Mouse (Mus musculus) testis, adult 2 months (tissue): Measurements from ENCODE around the gene Ak7. TPM values are rescaled to one million over a fixed set of nuclear protein-coding genes. Genes with fewer than 3 reads are reported as not detected.

Experiments
- H3K27ac ChIP-seq: fragments of 200-500 bp; 2 replicates; pipeline ENCODE4 v1.5.1; 2012; ENCODE audit warnings: low read depth, low read length; ENCODE audit not compliant: control insufficient read depth, insufficient read depth
- H3K27me3 ChIP-seq: fragments of 200-500 bp; 2 replicates; pipeline ENCODE4 v1.6.1; 2012; ENCODE audit warnings: mild to moderate bottlenecking, low read length, moderate library complexity; ENCODE audit not compliant: control insufficient read depth, insufficient read depth
- H3K36me3 ChIP-seq: fragments of 200-500 bp; 2 replicates; pipeline ENCODE4 v1.6.1; 2012; ENCODE audit warnings: mild to moderate bottlenecking, low read length; ENCODE audit not compliant: control insufficient read depth, insufficient read depth
- H3K4me1 ChIP-seq: fragments of 200-500 bp; 2 replicates; pipeline ENCODE4 v1.6.1; 2012; ENCODE audit warnings: low read length; ENCODE audit not compliant: control insufficient read depth, insufficient read depth
- H3K4me3 ChIP-seq: fragments of 200-500 bp; 2 replicates; pipeline ENCODE4 v1.5.1; 2012; ENCODE audit warnings: low read depth, mild to moderate bottlenecking, low read length, moderate library complexity, mixed read lengths; ENCODE audit not compliant: control insufficient read depth
- CTCF ChIP-seq: fragments of 200-500 bp; IDR thresholded peaks from 2 replicates; pipeline ENCODE4 v1.5.1; 2012; ENCODE audit warnings: low read depth, mild to moderate bottlenecking, inconsistent platforms, low read length, moderate library complexity; ENCODE audit not compliant: control insufficient read depth, insufficient read depth, insufficient replicate concordance
- POLR2A ChIP-seq: fragments of 200-500 bp; IDR thresholded peaks from 2 replicates; pipeline ENCODE4 v1.6.1; 2012; ENCODE audit warnings: low read depth, mild to moderate bottlenecking, inconsistent platforms, low read length, moderate library complexity; ENCODE audit not compliant: control insufficient read depth
- polyA plus RNA-seq: library from polyadenylated mRNA; depleted of rRNA; stranded (reverse); fragments of >200 nt; gene quantifications from 2 replicates; pipeline ENCODE4 v1.2.3, GENCODE M21; 2012; rRNA removed

Ak7 gene
- polyA plus RNA-seq, 1 experiment: 50.5 TPM

DNA sequence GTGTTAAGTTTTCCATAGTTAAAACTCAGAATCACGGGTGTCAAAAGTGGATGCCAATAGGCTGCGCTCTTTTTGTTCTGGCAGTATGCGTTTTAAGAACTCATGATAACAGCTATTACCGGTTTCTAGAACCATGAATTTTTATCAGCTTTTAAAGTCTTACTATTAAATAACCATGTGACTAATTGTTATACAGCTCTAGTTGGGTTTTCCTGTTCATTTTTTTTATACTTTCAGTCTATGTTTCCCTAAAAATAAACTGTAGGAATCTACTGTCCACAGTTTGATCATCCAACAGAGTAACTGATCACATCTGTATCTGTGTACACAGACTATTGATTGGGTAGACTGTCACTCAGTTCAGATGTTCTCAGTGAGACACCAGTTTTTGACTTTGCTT, 119.5 kb downstream of the Ak7 start:
- H3K4me1 ChIP-seq: no peaks in the 10 kb centered on the region
- H3K4me3 ChIP-seq: no peak overlapping the region
- H3K27me3 ChIP-seq: no peaks in the 10 kb centered on the region
- peaks cover 4% of the 10 kb centered on the region for H3K36me3 ChIP-seq
- no peak overlapping the region for H3K27ac ChIP-seq
- no peak for TF ChIP-seq CTCF
- TF ChIP-seq POLR2A: no peak

Other genes with a start within 250 kb of the Ak7 start
- 0.61 and 0.62 TPM in 2 replicates for gene Bdkrb2, start 142.8 kb upstream of the Ak7 start, polyA plus RNA-seq
- 0.88 and 1.0 TPM in 2 replicates for gene Bdkrb1, start 102.9 kb upstream of the Ak7 start, polyA plus RNA-seq
- gene Gskip, start 21.1 kb upstream of the Ak7 start, polyA plus RNA-seq: 9.8 and 10.8 TPM in 2 replicates
- 21.9 and 23.2 TPM in 2 replicates for gene Atg2b, start 20.8 kb upstream of the Ak7 start, polyA plus RNA-seq
- 70.6 and 104 TPM in 2 replicates for gene Papola, start 78.7 kb downstream of the Ak7 start, polyA plus RNA-seq